Mouse (Mus musculus) embryo, embryonic 11 days (tissue): ENCODE data around the gene Slc22a18.
"Not testable (repeated sequence)": the region's sequence is repeated elsewhere in the genome, so short reads cannot be mapped to it uniquely, and the experiment has no call there.

Source experiments
- DNase-seq: peaks from one replicate; pipeline ENCODE4 v3.0.0-alpha.2; 2015

Gene Slc22a18

DNA sequence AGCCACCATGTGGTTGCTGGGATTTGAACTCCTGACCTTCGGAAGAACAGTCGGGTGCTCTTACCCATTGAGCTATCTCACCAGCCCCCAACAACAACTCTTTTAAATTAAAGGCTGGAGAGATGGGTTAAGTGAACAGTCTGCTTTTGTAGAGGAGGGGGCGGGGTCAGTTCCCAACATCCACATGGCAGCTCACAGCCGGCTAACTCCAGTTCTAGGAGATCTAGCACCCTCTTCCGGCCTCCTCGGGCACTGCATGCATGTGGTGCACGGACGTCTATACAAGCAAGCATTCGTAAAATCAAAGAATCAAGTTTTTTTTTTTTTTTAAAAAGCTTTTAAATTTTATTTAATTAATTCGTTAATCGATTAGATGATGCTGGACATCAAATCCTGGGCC, 32.3 kb downstream of the Slc22a18 start:
- peak; percentile 74 for DNase-seq

- DNase-seq = no peak
Observed at GRCm38 (mm10) chr7:143506271-143506670, 32.7 kb downstream of the Slc22a18 start.

DNA sequence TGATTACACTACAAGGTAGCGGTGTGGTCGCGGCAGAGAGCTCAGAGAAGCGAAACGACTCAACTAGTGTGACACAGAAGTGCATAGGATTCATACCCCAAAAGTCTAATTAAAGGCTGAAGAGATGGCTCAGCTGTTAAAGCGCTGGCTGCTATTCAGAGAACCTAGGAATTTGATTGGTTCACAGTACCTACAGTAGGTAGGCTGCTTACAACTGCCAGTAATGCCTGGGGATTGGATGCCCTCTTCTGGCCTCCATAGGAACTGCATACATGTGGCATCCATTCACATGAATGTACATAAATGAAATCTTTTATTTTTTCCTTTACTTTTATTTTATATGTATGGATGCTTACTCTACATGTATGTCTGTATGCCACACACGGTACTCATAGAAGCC, 33.1 kb downstream of the Slc22a18 start:
- DNase-seq = peak; percentile 50

- no peak for DNase-seq
Observed at GRCm38 (mm10) chr7:143509566-143509965, 36.0 kb downstream of the Slc22a18 start.

GRCm38 (mm10) chr7:143510593-143511334, 37.2 kb downstream of the Slc22a18 start:
- no peak for DNase-seq

- DNase-seq = no peak
Observed at GRCm38 (mm10) chr7:143511335-143511712, 37.8 kb downstream of the Slc22a18 start.

DNA sequence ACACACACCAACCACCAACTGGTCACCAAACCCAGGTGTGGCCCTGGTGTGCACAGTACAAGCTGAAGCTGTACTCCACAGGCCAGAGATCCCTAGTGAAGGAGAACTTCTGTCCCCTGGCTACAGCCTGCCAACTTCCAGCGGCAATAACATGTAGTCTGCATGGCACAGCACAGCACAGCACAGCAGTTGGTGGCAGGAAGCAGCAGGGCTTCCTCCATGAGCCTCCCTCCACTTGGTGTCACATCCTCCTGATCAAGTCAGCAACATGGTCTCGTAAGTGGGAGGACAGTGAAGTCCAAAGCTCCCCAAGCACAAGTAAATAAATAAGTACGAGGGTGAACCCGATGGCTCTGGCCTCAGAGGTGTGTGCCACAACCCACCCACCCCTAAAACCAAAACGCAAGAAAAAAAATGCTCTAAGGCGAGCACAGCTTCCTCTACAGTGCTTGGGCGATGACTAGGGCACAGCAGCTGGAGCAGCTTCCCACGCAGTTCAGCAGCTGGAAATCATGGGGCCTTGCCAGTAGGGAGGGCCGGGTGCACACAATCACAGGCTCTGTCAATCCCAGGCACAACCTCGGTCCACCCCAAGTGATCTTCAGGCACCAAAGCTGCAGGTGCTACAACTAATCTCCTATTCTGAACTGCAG, 40.4 kb downstream of the Slc22a18 start:
- DNase-seq = no peak

- DNase-seq = no peak
Observed at GRCm38 (mm10) chr7:143514416-143514768, 40.9 kb downstream of the Slc22a18 start.

- no peak for DNase-seq
Observed at GRCm38 (mm10) chr7:143519333-143519732, 45.8 kb downstream of the Slc22a18 start.

DNA sequence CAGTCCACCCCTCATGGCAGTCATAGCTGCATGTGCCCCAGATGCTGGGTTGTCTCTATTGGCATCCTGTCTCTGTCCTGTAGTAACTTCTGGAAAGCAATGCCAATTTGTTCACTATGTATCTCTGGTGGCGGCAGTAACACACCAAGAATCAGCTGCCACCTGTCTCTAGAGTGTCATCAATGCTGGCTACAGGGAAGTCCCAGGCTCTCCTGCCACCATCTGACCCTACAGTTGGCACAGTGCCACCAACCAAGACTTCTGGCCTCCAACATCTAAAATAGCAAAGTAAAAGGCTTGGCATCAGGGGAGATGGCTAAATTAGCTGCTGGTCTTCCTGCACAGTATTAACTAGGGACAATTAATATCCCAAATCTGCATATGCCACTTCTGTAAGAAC, 58.9 kb downstream of the Slc22a18 start:
- DNase-seq = no peak

GRCm38 (mm10) chr7:143533284-143533683, 59.7 kb downstream of the Slc22a18 start:
- no peak for DNase-seq

DNA sequence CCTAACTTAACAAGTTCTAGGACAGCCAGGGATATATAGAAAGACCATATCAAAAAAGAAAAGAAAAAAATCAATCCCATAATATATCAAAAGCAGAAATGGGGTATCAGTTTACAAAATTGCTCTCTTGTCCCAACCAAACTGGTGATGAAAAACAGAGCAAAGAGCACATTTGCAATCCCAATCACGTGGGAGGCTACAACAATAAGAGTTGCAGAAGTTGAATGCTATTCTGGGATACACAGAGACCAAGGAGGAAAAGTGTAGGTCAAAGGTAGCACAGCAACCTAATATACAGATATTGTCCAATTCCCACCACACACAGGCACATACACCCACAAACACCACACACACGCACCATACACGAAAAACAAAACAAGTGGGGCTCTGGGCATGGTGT, 62.7 kb downstream of the Slc22a18 start:
- DNase-seq = no peak

DNA sequence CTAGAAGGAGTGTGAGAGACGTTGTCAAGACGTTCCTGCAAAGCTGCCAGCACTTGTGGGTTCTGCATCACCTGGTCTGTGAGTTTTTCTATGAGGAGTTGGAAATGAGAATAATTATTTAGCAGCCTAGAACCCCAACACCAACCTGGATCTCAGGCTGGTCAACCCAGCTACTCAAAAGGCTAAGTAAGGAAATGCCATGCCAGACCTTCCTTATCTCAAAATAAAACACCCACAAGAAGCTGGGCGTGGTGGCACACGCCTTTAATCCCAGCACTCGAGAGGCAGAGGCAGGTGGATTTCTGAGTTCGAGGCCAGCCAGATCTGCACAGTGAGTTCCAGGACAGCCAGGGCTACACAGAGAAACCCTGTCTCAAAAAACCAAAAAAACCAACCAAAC, 64.7 kb downstream of the Slc22a18 start:
- not testable (repeated sequence) for DNase-seq

DNA sequence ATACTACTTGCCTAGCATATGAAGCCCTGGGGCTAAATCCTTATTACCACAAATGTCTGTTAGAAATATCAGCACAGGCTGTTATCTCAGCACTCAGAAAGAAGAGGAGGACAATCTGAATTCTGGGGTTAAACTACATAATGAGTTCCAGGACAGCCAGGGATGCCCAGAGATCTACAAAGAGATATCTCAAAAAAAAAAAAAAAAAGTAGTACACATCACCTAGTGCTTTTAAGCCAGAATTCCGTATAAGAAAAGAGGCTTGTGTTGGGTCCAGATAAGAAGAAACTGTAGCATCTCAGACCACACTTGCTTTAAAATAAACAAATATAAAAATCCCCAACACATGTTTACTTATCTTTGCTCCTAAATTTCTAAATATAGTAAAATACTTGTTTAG, 65.1 kb downstream of the Slc22a18 start:
- DNase-seq = no peak

- DNase-seq = peak; percentile 43
Observed at GRCm38 (mm10) chr7:143544368-143544767, 70.8 kb downstream of the Slc22a18 start.

- DNase-seq = no peak
Observed at GRCm38 (mm10) chr7:143546554-143546953, 73.0 kb downstream of the Slc22a18 start.

DNA sequence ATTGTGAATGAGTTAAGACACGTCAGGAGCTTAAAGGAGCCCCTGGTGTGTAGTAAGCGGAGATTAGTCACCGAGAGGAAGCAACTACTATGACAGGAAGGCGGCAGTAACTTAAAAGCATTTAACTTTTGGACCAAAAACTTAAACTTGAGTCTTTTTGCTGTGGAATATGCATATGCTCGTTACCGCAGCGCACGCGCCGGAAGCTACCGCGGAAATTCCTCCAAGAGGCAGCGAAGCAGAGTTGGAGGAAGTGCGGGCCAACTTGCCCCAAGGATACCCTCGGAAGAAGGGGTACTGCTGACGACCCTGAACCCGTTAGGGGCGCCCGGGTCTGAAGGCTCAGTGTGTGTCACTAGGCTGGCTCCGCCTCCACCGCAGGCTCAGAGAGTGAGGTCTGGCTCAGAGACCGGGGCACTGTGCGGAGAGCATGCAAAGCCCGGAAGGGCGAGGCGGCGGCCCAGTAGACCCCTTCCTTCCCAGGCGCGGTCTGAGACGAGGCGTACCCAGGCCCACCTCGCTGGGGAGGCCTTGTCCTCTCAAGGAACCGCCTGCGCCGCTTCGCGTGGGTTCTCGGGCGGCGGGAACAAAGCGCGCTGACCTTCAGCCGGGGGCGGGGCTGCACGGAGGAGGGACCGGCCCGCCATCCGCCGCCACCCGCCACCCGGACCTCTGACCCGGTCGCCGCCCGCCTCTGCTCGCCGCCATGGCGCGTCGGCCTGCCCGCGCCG, 74.9 kb downstream of the Slc22a18 start:
- DNase-seq = peak; percentile 85
